In the genomic region with DNA sequence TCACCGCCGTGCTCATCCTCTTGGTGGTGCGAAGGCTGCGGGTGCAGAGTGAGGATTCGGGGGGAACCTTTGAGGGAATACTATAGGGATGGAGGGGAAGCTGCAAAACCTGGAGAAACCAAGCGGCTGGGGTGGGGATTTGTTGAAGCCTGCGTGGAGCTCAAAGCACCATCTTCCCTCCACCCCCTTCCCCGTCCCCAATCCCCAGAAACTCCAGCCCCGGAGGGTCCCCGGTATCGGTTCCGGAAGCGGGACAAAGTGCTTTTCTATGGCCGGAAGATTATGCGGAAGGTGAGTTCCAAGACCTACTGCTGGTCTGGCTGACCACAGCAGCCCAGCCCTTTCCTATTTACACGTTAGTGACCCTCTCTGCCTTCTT, we compare ENCODE assay signal across 7 mouse cellular contexts. TPM values are rescaled to one million over a fixed set of nuclear protein-coding genes. Genes with fewer than 3 reads are reported as not detected.
DNase-seq lines count a peak whose midpoint lies in the region; ATAC-seq and TF ChIP-seq lines count a peak whose summit lies in the region.

No protein-coding gene starts in this region.

- H3K27me3 ChIP-seq in CH12.LX (replicated peaks), result no peaks in the 10 kb centered on the region
- no peaks in the 10 kb centered on the region for H3K27me3 ChIP-seq in heart, embryonic 11.5 days (ENCODE audit: control insufficient read depth, insufficient read depth, low read length)
- H3K27me3 ChIP-seq in midbrain, embryonic 10.5 days (ENCODE audit: low read depth, poor library complexity, severe bottlenecking), result no peaks in the 10 kb centered on the region

- H3K4me1 ChIP-seq in CH12.LX (ENCODE audit: control insufficient read depth in 1 of 2, insufficient read depth in 2 of 2), result peaks cover 2 to 15% of the 10 kb centered on the region in 2 experiments; a peak in 2 of 4 replicates
- 0 out of 2 replicates have a peak, but pooled peaks cover 2% of the 10 kb centered on the region for H3K4me1 ChIP-seq in heart, embryonic 11.5 days (ENCODE audit: control insufficient read depth, insufficient read depth, low read length)
- H3K4me1 ChIP-seq in midbrain, embryonic 10.5 days, result peaks cover 23% of the 10 kb centered on the region

- no peak for TF ChIP-seq RAD21 in CH12.LX (IDR thresholded peaks at IDR 0.05; ENCODE audit: low read depth, low read length)

- peak overlapping the region; percentile 2; the same call in 1 of the 2 replicates for H3K27ac ChIP-seq in CH12.LX (ENCODE audit: insufficient read depth, low read depth)
- H3K27ac ChIP-seq in heart, embryonic 11.5 days (ENCODE audit: low read depth, low read length), result peak overlapping the region; percentile 41; the same call in 1 of the 2 replicates
- H3K27ac ChIP-seq in midbrain, embryonic 10.5 days (replicated peaks), result peak overlapping the region; percentile 78

- TF ChIP-seq CTCF in CH12.LX (conservative IDR thresholded peaks at IDR 0.05 in 1 of 2, IDR thresholded peaks at IDR 0.05 in 1 of 2; ENCODE audit: low read depth in 2 of 2, low read length in 2 of 2), result no peak

- H3K79me2 ChIP-seq in CH12.LX (replicated peaks; ENCODE audit: control insufficient read depth, extremely low read depth, insufficient read depth, poor library complexity, severe bottlenecking), result peaks cover 3% of the 10 kb centered on the region; the same call in 1 of the 2 replicates

- H3K36me3 ChIP-seq in CH12.LX (replicated peaks in 1 of 2; ENCODE audit: control insufficient read depth in 1 of 2, insufficient read depth in 1 of 2, low read length in 1 of 2), result peaks cover 38 to 58% of the 10 kb centered on the region in 2 experiments
- H3K36me3 ChIP-seq in heart, embryonic 11.5 days (ENCODE audit: control insufficient read depth, insufficient read depth, low read length), result peaks cover 4% of the 10 kb centered on the region
- H3K36me3 ChIP-seq in midbrain, embryonic 10.5 days, result peaks cover 31% of the 10 kb centered on the region

- peak overlapping the region; percentile 75 for H3K9ac ChIP-seq in CH12.LX (ENCODE audit: insufficient read depth, low read depth)
- H3K9ac ChIP-seq in heart, embryonic 11.5 days (ENCODE audit: low read depth, low read length), result peak overlapping the region; percentile 74

- no peaks in the 10 kb centered on the region for H3K9me3 ChIP-seq in CH12.LX (replicated peaks; ENCODE audit: low read length)
- H3K9me3 ChIP-seq in heart, embryonic 11.5 days (replicated peaks; ENCODE audit: control insufficient read depth, low read length), result no peaks in the 10 kb centered on the region
- no peaks in the 10 kb centered on the region for H3K9me3 ChIP-seq in midbrain, embryonic 10.5 days (replicated peaks)

- peak; percentile 26 for DNase-seq in 3T3-L1 (ENCODE audit: low read depth, low spot score)
- DNase-seq in CH12.LX (ENCODE audit: extremely low read depth), result peak; percentile 11
- peak; percentile 56 to 67 for DNase-seq in kidney, postnatal 4 days
- no peak for DNase-seq in midbrain, embryonic 10.5 days (ENCODE audit: low spot score)
- DNase-seq in layer of hippocampus, adult 11-12 months (ENCODE audit: low spot score), result no peak
- no peak for DNase-seq in ovary, adult 18-20 months (ENCODE audit: low spot score)

- H3K4me3 ChIP-seq in CH12.LX (replicated peaks in 1 of 3; ENCODE audit: low read depth in 2 of 3, low read length in 2 of 3, poor library complexity in 1 of 3), result peak overlapping the region; percentile 86 to 93 (median 88)
- peak overlapping the region; percentile 69 for H3K4me3 ChIP-seq in heart, embryonic 11.5 days (ENCODE audit: low read depth, low read length)
- peak overlapping the region; percentile 65 for H3K4me3 ChIP-seq in midbrain, embryonic 10.5 days

- in situ Hi-C loops in CH12.LX (cut with MboI; ENCODE audit: low pct_ligation_motif_present, low pct_unique_long_range_greater_than_20kb, low sequenced_read_pairs), result no loop called here

- H3K4me2 ChIP-seq in CH12.LX (ENCODE audit: insufficient read depth, low read depth, poor library complexity, severe bottlenecking), result peak overlapping the region; percentile 49
- peak overlapping the region; percentile 98 for H3K4me2 ChIP-seq in heart, embryonic 11.5 days

- no peak; the same call in 1 of the 2 replicates for ATAC-seq in heart, embryonic 11.5 days (replicated peaks; ENCODE audit: insufficient number of reproducible peaks, low FRiP score, low TSS enrichment)

- TF ChIP-seq POLR2A in CH12.LX (IDR thresholded peaks at IDR 0.05; ENCODE audit: low read depth, low read length), result no peak; the same call in 1 of the 2 replicates

- no peak for TF ChIP-seq EP300 in CH12.LX (IDR thresholded peaks at IDR 0.05; ENCODE audit: low read length)

- dilution Hi-C loops in CH12.LX (cut with MboI; ENCODE audit: extremely low pct_ligation_motif_present, extremely low pct_unique_long_range_greater_than_20kb, low sequenced_read_pairs), result no loop called here

- 5% methylated on average over 16 of the region's 16 CpGs for WGBS in heart, embryonic 11.5 days (ENCODE audit: insufficient replicate concordance)
- WGBS in midbrain, embryonic 10.5 days, result 11% methylated on average over 16 of the region's 16 CpGs

TF ChIP-seq in CH12.LX, 34 proteins besides CTCF, POLR2A, EP300 and RAD21:
- TF ChIP-seq ELF1 (IDR thresholded peaks at IDR 0.05; ENCODE audit: low read depth, low read length), result peak; percentile 6; the same call in 1 of the 2 replicates
- TF ChIP-seq KAT2A (IDR thresholded peaks at IDR 0.05; ENCODE audit: insufficient replicate concordance, low read length), result no peak
- no peak for TF ChIP-seq MEF2A (IDR thresholded peaks at IDR 0.05; ENCODE audit: borderline replicate concordance, low read depth, low read length)
- no peak for TF ChIP-seq NELFE (IDR thresholded peaks at IDR 0.05; ENCODE audit: low read depth, low read length)

RNA-seq across cellular contexts. Expression of gene Pnpla6, which starts 1.9 kb away (rescaled TPM):
- total RNA-seq in CH12.LX (2012; rRNA removed) (27.7 and 29.6 TPM in 2 replicates), CH12.LX (2014; rRNA removed) (12.5 and 13.7 TPM in 2 replicates)
- polyA plus RNA-seq in CH12.LX (2012; ENCODE audit: insufficient read length, low read depth), result 38.6 and 39.8 TPM in 2 replicates
- polyA plus RNA-seq in heart, embryonic 11.5 days (2014; fragmentation: Nextera tagmentation; extraction: Ambion mirVana), result 14.0 and 15.9 TPM in 2 replicates
- 20.0 and 22.2 TPM in 2 replicates for polyA plus RNA-seq in midbrain, embryonic 10.5 days (2016; fragmentation: Nextera tagmentation; extraction: Ambion mirVana)

RNA-seq across cellular contexts. Expression of gene Mcoln1, which starts 16.8 kb away (rescaled TPM):
- total RNA-seq in CH12.LX (2012; rRNA removed) (18.1 and 20.5 TPM in 2 replicates), CH12.LX (2014; rRNA removed) (11.5 and 13.0 TPM in 2 replicates)
- 26.5 and 28.0 TPM in 2 replicates for polyA plus RNA-seq in CH12.LX (2012; ENCODE audit: insufficient read length, low read depth)
- 31.3 and 48.1 TPM in 2 replicates for polyA plus RNA-seq in heart, embryonic 11.5 days (2014; fragmentation: Nextera tagmentation; extraction: Ambion mirVana)
- 62.0 and 69.6 TPM in 2 replicates for polyA plus RNA-seq in midbrain, embryonic 10.5 days (2016; fragmentation: Nextera tagmentation; extraction: Ambion mirVana)

RNA-seq across cellular contexts. Expression of gene Zfp358, which starts 24.2 kb away (rescaled TPM):
- total RNA-seq in CH12.LX (2012; rRNA removed), result 0.25 and 0.64 TPM in 2 replicates
- 0.54 TPM in 1 of 2 replicates, not detected in the other for total RNA-seq in CH12.LX (2014; rRNA removed)
- polyA plus RNA-seq in CH12.LX (2012; ENCODE audit: insufficient read length, low read depth), result 0.17 TPM in 1 of 2 replicates, not detected in the other
- polyA plus RNA-seq in heart, embryonic 11.5 days (2014; fragmentation: Nextera tagmentation; extraction: Ambion mirVana), result 11.5 and 19.7 TPM in 2 replicates
- polyA plus RNA-seq in midbrain, embryonic 10.5 days (2016; fragmentation: Nextera tagmentation; extraction: Ambion mirVana), result 69.4 and 80.0 TPM in 2 replicates

RNA-seq across cellular contexts. Expression of gene Tex45, which starts 46.4 kb away (rescaled TPM):
- total RNA-seq in CH12.LX (2012; rRNA removed), result not detected in 2 replicates
- not detected in 2 replicates for total RNA-seq in CH12.LX (2014; rRNA removed)
- polyA plus RNA-seq in CH12.LX (2012; ENCODE audit: insufficient read length, low read depth), result not detected in 2 replicates
- polyA plus RNA-seq in heart, embryonic 11.5 days (2014; fragmentation: Nextera tagmentation; extraction: Ambion mirVana), result not detected in 2 replicates
- not detected in 2 replicates for polyA plus RNA-seq in midbrain, embryonic 10.5 days (2016; fragmentation: Nextera tagmentation; extraction: Ambion mirVana)

RNA-seq across cellular contexts. Expression of gene Pex11g, which starts 49.6 kb away (rescaled TPM):
- total RNA-seq in CH12.LX (2012; rRNA removed) (4.9 and 5.9 TPM in 2 replicates), CH12.LX (2014; rRNA removed) (1.3 and 2.4 TPM in 2 replicates)
- 1.9 and 2.7 TPM in 2 replicates for polyA plus RNA-seq in CH12.LX (2012; ENCODE audit: insufficient read length, low read depth)
- polyA plus RNA-seq in heart, embryonic 11.5 days (2014; fragmentation: Nextera tagmentation; extraction: Ambion mirVana), result 2.7 and 3.1 TPM in 2 replicates
- 4.5 and 4.8 TPM in 2 replicates for polyA plus RNA-seq in midbrain, embryonic 10.5 days (2016; fragmentation: Nextera tagmentation; extraction: Ambion mirVana)

Comparison
In these comparisons a context has a peak if more than half of its experiments do, and no peak if none do; other contexts are left out.
1. DNase-seq: peak in 3T3-L1 (single experiment), CH12.LX (single experiment) and kidney, postnatal 4 days (2 of 2); none in midbrain, embryonic 10.5 days (single experiment), layer of hippocampus, adult 11-12 months (single experiment) and ovary, adult 18-20 months (single experiment).
2. H3K27ac ChIP-seq: peak in every context shown above with its lines; median percentile 78 in midbrain, embryonic 10.5 days; 41 in heart, embryonic 11.5 days; 2 in CH12.LX.
3. RNA of gene Zfp358, which starts 24.2 kb away (polyA plus RNA-seq): 69.4 to 80.0 TPM in midbrain, embryonic 10.5 days and 11.5 to 19.7 TPM in heart, embryonic 11.5 days; 0.17 TPM in CH12.LX; every median in the first group is over 10 times any median in the second.
4. Peak in every context shown above with its lines, with median percentiles within 50 percentile points of each other: H3K4me3 ChIP-seq.